Mouse (Mus musculus) spleen, postnatal 4 days (tissue): Measurements from ENCODE around the gene Arhgef17.
A peak's percentile ranks its signal among the peaks of the same experiment; 100 is the strongest.

Experiments
- DNase-seq, 2 experiments: peaks; one replicate each; pipeline ENCODE4 v3.0.0; 2022; ENCODE audit warnings: low spot score in 2 of 2

Arhgef17 gene

DNA sequence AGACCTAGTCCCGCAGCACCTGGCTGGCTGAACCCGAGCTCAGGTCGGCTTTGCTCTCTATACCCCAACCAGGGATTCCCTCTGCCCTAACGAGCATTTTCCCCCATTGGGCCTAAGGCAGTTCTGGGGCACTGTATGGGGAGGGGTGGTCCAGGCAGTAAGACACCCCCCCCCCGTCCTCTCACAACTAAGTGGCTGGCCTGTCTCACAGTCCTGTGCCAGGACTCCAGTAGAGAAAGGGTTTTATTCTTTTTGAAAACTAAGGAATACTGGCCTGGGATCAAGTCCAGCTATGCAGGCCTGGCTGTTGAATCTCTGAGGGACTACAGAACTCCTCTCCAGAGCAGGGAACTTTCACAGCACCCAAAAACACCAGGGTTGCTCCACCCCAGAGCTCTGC, 16.7 kb downstream of the Arhgef17 start:
- DNase-seq = no peak

GRCm38 (mm10) chr7:100911791-100912190, 20.1 kb downstream of the Arhgef17 start:
- DNase-seq = no peak

DNA sequence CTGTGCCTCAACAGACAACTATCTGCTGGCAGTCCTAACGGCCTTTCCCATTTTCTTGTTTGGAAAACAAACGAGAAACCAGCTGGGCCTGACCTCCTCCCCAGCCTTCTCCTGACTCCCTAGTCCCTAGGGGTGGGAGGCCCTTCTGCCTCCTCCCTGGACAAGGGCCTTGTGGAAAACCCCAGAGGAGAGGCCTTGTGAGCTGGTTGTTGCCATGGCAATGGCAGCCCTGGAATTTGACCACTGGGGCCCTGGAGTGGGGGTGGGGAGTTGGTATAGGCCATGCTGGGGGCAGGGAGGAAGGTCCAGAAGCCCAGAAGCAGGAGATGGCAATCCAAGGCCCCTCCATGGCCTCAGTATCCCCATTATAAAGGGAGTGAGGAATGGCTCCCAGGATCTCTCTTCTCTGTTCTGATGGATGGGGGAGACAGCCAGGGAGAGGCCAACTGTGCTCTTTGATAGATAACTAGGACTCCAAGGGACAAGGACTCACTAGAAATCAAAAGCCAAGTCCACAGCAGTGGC, 20.6 kb downstream of the Arhgef17 start:
- no peak for DNase-seq

DNA sequence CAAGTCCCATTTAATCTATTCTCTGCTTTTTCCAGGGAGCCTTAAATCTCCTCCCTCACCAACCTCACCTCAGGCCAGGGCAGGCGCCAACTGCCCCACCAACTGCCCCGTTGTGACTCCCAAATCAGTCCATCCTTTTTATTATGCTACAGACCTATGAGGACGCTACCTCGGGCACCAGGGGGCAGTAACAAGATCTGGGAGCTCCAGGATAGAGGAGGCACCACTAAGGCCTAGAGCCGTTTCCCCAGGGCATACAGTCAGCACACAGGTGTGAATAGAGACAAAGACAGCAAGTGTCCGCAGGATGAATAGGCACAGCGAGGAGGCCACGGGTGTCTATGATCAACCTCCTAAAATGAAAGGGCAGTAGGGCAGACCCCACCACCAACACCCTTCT, 23.3 kb downstream of the Arhgef17 start:
- no peak for DNase-seq

DNA sequence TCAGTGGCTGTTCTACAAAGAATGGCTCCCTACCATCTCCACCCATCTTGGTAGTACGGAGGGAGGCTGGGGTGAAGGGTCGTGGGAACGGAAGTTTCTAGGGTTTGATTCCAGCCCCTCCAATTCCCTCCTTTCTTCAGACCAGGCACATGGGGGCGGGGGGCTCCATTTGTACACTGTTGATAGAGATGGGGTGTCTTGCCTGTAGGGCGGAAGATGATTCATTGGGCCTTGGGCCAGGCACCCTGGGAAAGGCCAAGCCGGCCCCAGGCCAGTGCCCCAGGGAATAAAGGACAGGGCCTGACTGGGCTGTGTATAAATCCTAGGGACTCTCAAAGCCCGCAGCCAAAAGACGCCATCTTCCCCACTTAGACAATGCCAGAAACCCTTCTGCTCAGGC, 23.8 kb downstream of the Arhgef17 start:
- DNase-seq = no peak

GRCm38 (mm10) chr7:100907231-100907630, 24.7 kb downstream of the Arhgef17 start:
- DNase-seq = peak; percentile 70 to 89

GRCm38 (mm10) chr7:100906029-100906789, 25.7 kb downstream of the Arhgef17 start:
- DNase-seq = no peak

GRCm38 (mm10) chr7:100905037-100905436, 26.9 kb downstream of the Arhgef17 start:
- no peak for DNase-seq

DNA sequence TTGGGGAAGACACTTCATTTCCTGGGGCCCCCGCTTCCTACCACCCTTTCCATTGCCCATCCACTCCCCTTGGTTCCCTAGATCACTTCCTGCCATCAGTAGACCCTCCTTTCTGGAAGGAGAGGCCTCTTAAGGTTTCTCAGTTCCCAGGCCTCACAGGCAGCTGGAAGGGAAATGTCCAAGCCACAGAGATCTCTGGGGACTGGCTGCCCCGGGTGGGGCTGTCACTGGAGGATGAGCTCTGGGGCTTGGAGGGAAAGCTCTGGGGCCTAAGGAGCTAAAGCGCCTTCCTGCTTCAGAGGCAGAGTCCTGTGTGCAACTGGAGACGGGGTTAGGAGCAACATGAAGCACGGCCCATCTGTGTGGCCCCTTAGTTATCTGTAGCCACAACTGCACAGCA, 27.3 kb downstream of the Arhgef17 start:
- no peak for DNase-seq

- no peak for DNase-seq
Measured at GRCm38 (mm10) chr7:100902451-100903137, 29.3 kb downstream of the Arhgef17 start.

DNA sequence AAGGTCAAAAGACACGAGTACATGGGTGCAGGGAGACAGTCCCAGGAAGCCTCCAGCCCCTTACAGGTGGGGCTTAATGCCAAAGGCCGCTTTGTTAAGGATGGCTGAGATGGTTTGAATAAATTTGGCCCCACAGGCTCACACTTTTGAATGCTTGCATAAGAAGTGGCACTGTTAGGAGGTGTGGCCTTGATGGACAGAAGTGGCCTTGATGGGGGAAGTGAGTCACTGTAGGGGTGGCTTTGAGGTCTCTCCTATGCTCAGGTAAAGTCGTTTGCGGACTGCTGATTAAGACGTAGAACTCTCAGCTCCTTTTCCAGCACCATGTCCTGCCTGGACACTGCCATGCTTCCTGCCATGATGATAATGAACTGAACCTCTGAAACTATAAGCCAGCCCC, 34.1 kb downstream of the Arhgef17 start:
- no peak for DNase-seq

- no peak for DNase-seq
Measured at GRCm38 (mm10) chr7:100894833-100895226, 37.1 kb downstream of the Arhgef17 start.

GRCm38 (mm10) chr7:100894057-100894832, 37.7 kb downstream of the Arhgef17 start:
- no peak for DNase-seq

- DNase-seq = no peak
Measured at GRCm38 (mm10) chr7:100893249-100894056, 38.5 kb downstream of the Arhgef17 start.

GRCm38 (mm10) chr7:100886535-100886934, 45.4 kb downstream of the Arhgef17 start:
- peak; percentile 71 to 90 for DNase-seq

- no peak for DNase-seq
Measured at GRCm38 (mm10) chr7:100884460-100884859, 47.4 kb downstream of the Arhgef17 start.

DNA sequence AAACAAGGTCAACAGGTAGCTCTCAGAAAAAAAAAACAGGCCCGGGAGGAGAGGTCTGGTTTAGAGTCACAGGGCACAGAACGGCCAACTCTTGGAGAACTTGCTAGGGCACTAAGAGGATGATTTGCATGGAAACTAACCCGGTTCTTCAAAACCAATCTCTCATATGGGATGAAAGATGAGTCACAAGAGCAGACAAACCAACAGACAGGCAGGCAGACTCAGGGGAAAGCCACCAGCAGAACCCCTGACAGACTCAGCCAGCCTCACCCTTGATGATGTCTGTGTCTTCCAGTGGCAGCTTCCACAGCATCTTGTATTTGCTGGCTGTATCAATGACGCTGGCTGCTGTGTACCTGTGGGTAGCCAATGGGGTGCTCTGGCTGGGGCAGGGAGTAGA, 50.0 kb downstream of the Arhgef17 start:
- no peak for DNase-seq

- no peak for DNase-seq
Measured at GRCm38 (mm10) chr7:100881531-100881930, 50.4 kb downstream of the Arhgef17 start.

DNA sequence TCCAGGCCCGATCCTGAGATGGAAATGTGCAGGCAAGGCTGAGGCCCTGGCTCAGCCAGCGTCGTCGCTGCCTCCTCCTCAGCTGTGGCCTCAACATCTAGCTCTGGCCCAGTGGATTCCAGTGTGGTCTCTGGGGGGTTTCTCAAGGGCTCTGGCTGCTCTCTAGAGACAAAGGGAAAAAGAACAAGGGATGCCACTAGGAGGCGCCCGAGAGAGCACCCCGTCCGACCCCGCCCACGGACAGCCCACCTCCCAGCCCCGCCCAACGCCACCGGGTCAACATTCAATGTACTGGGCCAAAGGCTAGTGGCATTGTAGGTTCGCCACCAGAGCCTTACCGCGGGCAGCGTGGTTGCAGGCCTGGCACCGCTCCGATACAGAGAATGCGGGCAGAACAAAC, 52.3 kb downstream of the Arhgef17 start:
- peak; percentile 83 to 94 for DNase-seq

DNA sequence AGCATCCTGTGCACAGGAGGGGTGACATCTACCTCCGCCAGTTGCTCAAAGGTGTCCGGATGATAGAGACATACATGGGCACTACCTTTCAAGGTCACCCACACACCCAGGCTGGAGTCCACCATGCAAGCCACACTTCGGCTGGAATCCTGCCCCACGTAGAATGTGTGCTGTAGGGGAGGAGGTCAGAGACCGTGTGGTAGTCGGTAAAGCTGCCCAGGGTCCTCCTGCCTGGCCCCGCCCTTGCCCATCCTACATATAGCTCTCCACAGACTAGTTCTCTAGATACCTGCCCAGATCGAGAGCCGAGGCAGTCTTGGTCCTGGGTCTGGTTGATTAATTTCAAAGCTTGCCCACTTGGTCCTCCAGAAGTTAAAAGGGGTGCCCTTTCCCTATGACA, 55.1 kb downstream of the Arhgef17 start:
- no peak for DNase-seq

DNA sequence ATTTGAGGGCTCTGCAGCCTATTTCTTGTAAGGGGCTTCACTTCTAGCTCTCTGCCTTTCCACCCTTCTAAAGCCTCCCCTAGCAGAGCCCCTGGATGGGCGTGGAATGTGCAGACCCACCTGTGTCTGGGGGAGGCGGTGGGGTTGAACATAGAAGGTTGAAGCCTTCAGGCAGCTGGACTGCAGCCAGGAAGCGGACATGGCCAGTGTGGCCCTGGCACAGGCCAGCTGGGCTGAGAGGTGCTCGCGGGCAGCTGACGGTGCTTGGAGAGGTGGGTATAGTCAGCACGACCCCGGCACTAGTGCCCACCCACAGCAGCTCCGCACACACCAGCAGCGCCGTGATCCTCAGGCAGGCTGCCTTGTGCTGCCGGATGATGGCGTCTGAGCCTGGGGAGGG, 55.6 kb downstream of the Arhgef17 start:
- DNase-seq = no peak
